9 mouse cellular contexts compared by ENCODE assay signal in the genomic region with DNA sequence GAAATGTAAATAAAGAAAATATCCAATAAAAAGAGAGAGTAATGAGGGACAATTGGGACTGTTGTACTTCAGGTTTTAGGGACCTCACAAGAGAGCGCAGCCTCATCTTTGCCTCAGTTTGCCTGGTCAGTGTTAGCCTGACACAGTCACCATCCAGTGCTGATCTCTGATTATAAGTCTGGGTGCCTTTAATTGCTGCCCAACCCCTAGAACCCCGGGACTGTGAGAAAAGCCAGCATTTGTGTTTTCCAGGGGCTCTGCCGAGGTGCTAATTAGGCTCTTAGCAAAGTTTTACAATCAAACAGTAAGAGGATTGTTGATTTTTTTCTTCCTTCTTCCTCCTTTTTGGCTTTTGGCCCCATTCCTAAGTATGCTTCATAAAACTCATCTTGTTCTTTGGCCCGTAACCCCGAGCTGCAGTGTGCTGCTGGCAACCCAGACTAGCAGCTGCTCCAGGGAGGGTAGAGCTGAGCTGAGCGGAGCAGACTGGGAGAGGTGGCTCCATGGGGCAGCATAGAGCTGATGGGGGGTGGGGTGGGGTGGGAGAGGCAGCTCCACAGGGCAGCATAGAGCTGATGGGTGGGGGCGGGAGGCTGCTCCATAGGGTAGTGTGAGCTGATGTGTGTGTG. TPM values are rescaled to one million over a fixed set of nuclear protein-coding genes. Genes with fewer than 3 reads are reported as not detected.
DNase-seq lines count a peak whose midpoint lies in the region; ATAC-seq lines count a peak whose summit lies in the region.
"Had no signal": no experiment of that assay in that cellular context is flagged by ENCODE, and none has a peak within 500 bp of the region (broad histone marks: within the 10 kb centered on the region; RNA-seq: fewer than 3 reads in every experiment).

No protein-coding gene starts in this region.

- H3K36me3 ChIP-seq in midbrain, embryonic 14.5 days (ENCODE audit: control insufficient read depth, insufficient read depth, low read length): 0 out of 2 replicates have a peak, but pooled peaks cover 15% of the 10 kb centered on the region

- H3K4me2 ChIP-seq in midbrain, embryonic 14.5 days (ENCODE audit: low read length): no peak overlapping the region

- no peak overlapping the region for H3K4me3 ChIP-seq in midbrain, embryonic 14.5 days (replicated peaks; ENCODE audit: low read depth, low read length)
- H3K4me3 ChIP-seq: myocyte had no signal

- no peak overlapping the region for H3K27ac ChIP-seq in midbrain, embryonic 14.5 days (replicated peaks; ENCODE audit: low read depth, low read length)

- no peaks in the 10 kb centered on the region for H3K27me3 ChIP-seq in midbrain, embryonic 14.5 days (ENCODE audit: control insufficient read depth, insufficient read depth, low read length)

- ATAC-seq in midbrain, embryonic 14.5 days (ENCODE audit: low FRiP score, low TSS enrichment): no peak; the same call in 1 of the 2 replicates

- no peak overlapping the region for H3K9ac ChIP-seq in midbrain, embryonic 14.5 days (replicated peaks; ENCODE audit: low read length)

- no peaks in the 10 kb centered on the region for H3K9me3 ChIP-seq in midbrain, embryonic 14.5 days (ENCODE audit: control insufficient read depth, low read length)

- 40% methylated on average over 7 of the region's 7 CpGs for WGBS in midbrain, embryonic 14.5 days

- DNase-seq in embryo, embryonic 11 days: peak; percentile 14
- DNase-seq in embryo, embryonic 9.5 days (ENCODE audit: extremely low spot score): no peak
- peak; percentile 6 for DNase-seq in ES-CJ7 (ENCODE audit: low read depth, low spot score)
- peak; percentile 23 for DNase-seq in forelimb bud, embryonic 11.5 days (ENCODE audit: low read depth, low spot score)
- DNase-seq in kidney, postnatal 10 days: peak; percentile 38
- DNase-seq in midbrain, embryonic 14.5 days: peak; percentile 52
- no peak for DNase-seq in c-Kit-positive CD71-positive TER-119-positive erythroid progenitor cells, embryonic 14.5 days (ENCODE audit: low spot score)
- no peak for DNase-seq in right cerebral cortex, adult 18-20 months

- no peaks in the 10 kb centered on the region for H3K4me1 ChIP-seq in midbrain, embryonic 14.5 days (ENCODE audit: control insufficient read depth, insufficient read depth, low read length)

RNA-seq across cellular contexts. Expression of gene Ntrk2, which starts 34.5 kb away (rescaled TPM):
- 96.7 and 100 TPM in 2 replicates for polyA plus RNA-seq in midbrain, embryonic 14.5 days (2014; fragmentation: Nextera tagmentation; extraction: Ambion mirVana)
- polyA plus RNA-seq: myocyte had no signal

Comparison
In these comparisons a context has a peak if more than half of its experiments do, and no peak if none do; other contexts are left out.
1. DNase-seq: peak in embryo, embryonic 11 days (single experiment), ES-CJ7 (single experiment), forelimb bud, embryonic 11.5 days (single experiment), kidney, postnatal 10 days (single experiment) and midbrain, embryonic 14.5 days (single experiment); none in embryo, embryonic 9.5 days (single experiment), c-Kit-positive CD71-positive TER-119-positive erythroid progenitor cells, embryonic 14.5 days (single experiment) and right cerebral cortex, adult 18-20 months (single experiment).